Mouse (Mus musculus) MEL (cell line): Measurements from ENCODE around the gene Slc17a1.
A peak's percentile ranks its signal among the peaks of the same experiment; 100 is the strongest.

Experiments used
- CTCF ChIP-seq, 3 experiments: IDR thresholded peaks in 2 of 3; conservative IDR thresholded peaks in 1 of 3; 2 replicates each; pipeline ENCODE4 v1.5.1; 2011 to 2012; ENCODE audit warnings: low read length in 3 of 3, low read depth in 2 of 3, mild to moderate bottlenecking in 2 of 3, improper control_type of control experiment in 1 of 3, inconsistent platforms in 1 of 3, mixed read lengths in 1 of 3, moderate library complexity in 1 of 3; ENCODE audit not compliant: control insufficient read depth in 1 of 3, insufficient read depth in 1 of 3, poor library complexity in 1 of 3, severe bottlenecking in 1 of 3
- ELF1 ChIP-seq: IDR thresholded peaks from 2 replicates; pipeline ENCODE4 v1.6.1; 2014; ENCODE audit warnings: low read depth, mild to moderate bottlenecking, inconsistent platforms, low read length, improper control_type of control experiment, moderate library complexity
- EP300 ChIP-seq, 2 experiments: IDR thresholded peaks; 2 replicates each; pipeline ENCODE4 v1.6.1; 2011; ENCODE audit warnings: improper control_type of control experiment in 2 of 2, low read length in 2 of 2, low read depth in 1 of 2, mild to moderate bottlenecking in 1 of 2
- GATA1 ChIP-seq: IDR thresholded peaks from 2 replicates; pipeline ENCODE4 v1.6.1; 2011; ENCODE audit warnings: low read depth, low read length, improper control_type of control experiment
- KAT2A ChIP-seq: conservative IDR thresholded peaks from 2 replicates; pipeline ENCODE4 v1.6.1; 2012; ENCODE audit warnings: low read depth, low read length, improper control_type of control experiment, inconsistent platforms
- MAX ChIP-seq: IDR thresholded peaks from 2 replicates; pipeline ENCODE4 v1.6.1; 2011; ENCODE audit warnings: low read length, improper control_type of control experiment
- MEF2A ChIP-seq: IDR thresholded peaks from 2 replicates; pipeline ENCODE4 v1.6.1; 2014; ENCODE audit warnings: low read depth, mild to moderate bottlenecking, inconsistent platforms, low read length, improper control_type of control experiment; ENCODE audit not compliant: poor library complexity, insufficient replicate concordance, severe bottlenecking; ENCODE audit errors: extremely low read depth
- MXI1 ChIP-seq: IDR thresholded peaks from 2 replicates; pipeline ENCODE4 v1.6.1; 2011; ENCODE audit warnings: mild to moderate bottlenecking, low read depth, low read length, improper control_type of control experiment
- MYB ChIP-seq: IDR thresholded peaks from 2 replicates; pipeline ENCODE4 v1.6.1; 2011; ENCODE audit warnings: mild to moderate bottlenecking, low read depth, low read length, improper control_type of control experiment
- MYC ChIP-seq: IDR thresholded peaks from 2 replicates; pipeline ENCODE4 v1.6.1; 2011; ENCODE audit warnings: low read depth, mild to moderate bottlenecking, low read length, improper control_type of control experiment, moderate library complexity
- NRF1 ChIP-seq: IDR thresholded peaks from 2 replicates; pipeline ENCODE4 v1.6.1; 2014; ENCODE audit warnings: low read depth, mild to moderate bottlenecking, inconsistent platforms, low read length, improper control_type of control experiment, moderate library complexity; ENCODE audit not compliant: poor library complexity, insufficient read depth, severe bottlenecking
- POLR2A ChIP-seq, 2 experiments: IDR thresholded peaks; 2 replicates each; pipeline ENCODE4 v1.6.1; 2011 to 2012; ENCODE audit warnings: low read length in 2 of 2, mild to moderate bottlenecking in 2 of 2, control low read depth in 1 of 2, improper control_type of control experiment in 1 of 2, low read depth in 1 of 2, moderate library complexity in 1 of 2; ENCODE audit not compliant: control insufficient read depth in 1 of 2, insufficient read depth in 1 of 2, poor library complexity in 1 of 2
- SIN3A ChIP-seq: IDR thresholded peaks from 2 replicates; pipeline ENCODE4 v1.6.1; 2012; ENCODE audit warnings: low read length, improper control_type of control experiment, inconsistent platforms
- SMC3 ChIP-seq: IDR thresholded peaks from 2 replicates; pipeline ENCODE4 v1.6.1; 2011; ENCODE audit warnings: low read depth, low read length, improper control_type of control experiment

DNA sequence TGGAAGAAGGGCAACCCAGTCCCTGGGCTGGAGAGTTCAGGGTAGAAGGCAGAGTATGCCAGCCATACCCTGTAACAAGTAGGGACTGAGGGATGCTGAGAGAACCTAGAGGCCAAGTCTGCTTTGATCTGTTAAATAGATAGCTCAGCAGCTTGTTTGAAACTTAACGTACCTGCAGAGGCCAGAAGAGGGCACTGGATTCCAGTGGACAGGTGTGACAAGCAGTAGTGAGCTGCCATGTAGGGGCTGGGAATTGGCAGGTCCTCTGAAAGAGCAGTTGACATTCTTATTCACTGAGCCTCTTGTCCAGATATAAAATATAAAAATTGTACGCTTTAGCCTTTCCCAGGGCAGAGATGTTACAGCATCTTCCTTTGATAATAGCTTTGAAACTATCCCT lies 75.3 kb downstream of the Slc17a1 start:
- TF ChIP-seq SMC3 (no peak), POLR2A (IDR thresholded peaks at IDR 0.05; ENCODE audit: control insufficient read depth in 1 of 2, insufficient read depth in 1 of 2, low read depth in 1 of 2, low read length in 2 of 2, poor library complexity in 1 of 2) (no peak), CTCF (IDR thresholded peaks at IDR 0.05 in 2 of 3, conservative IDR thresholded peaks at IDR 0.05 in 1 of 3; ENCODE audit: control insufficient read depth in 1 of 3, insufficient read depth in 1 of 3, low read depth in 2 of 3, low read length in 3 of 3, poor library complexity in 1 of 3, severe bottlenecking in 1 of 3) (peak in 1 of 3 experiments; percentile 16; a peak in 1 of 6 replicates), KAT2A (no peak), EP300 (IDR thresholded peaks at IDR 0.05; ENCODE audit: low read depth in 1 of 2, low read length in 2 of 2) (no peak), MXI1 (no peak), MYC (no peak), MYB (no peak), MAX (no peak), MEF2A (no peak), SIN3A (no peak), GATA1 (no peak), ELF1 (no peak), NRF1 (no peak)
